Mouse (Mus musculus): ENCODE measurements around the gene Sptbn2. TPM values are rescaled to one million over a fixed set of nuclear protein-coding genes. Genes with fewer than 3 reads are reported as not detected.
"Not testable (repeated sequence)": the region's sequence is repeated elsewhere in the genome, so short reads cannot be mapped to it uniquely, and the experiment has no call there.

Sptbn2 gene
- polyA plus RNA-seq, 1 experiment: 1.1 TPM

DNA sequence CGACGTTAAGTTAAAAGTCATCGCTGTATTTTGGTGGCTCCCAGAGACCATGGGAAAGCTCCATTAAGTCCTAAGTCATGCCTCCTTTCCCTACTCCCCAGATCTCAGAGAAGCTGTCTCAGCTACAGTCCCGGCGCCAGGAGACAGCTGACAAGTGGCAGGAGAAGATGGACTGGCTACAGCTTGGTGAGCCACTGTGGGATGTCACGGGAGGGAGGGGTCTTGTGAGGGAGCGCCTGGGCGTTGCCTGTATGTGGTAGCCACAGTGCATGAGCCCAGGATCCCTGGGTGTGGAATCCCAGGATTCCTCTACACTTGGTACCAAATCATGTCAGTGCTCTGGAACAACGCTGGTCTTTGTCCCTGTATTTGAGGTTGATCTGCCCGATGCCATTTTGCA, 37.5 kb downstream of the Sptbn2 start:
- H3K27me3 ChIP-seq (ENCODE audit: control insufficient read depth, insufficient read depth, low read length): no peaks in the 10 kb centered on the region
- no peak overlapping the region for H3K27ac ChIP-seq (ENCODE audit: control insufficient read depth, insufficient read depth, low read depth, low read length)
- no peaks in the 10 kb centered on the region for H3K36me3 ChIP-seq (ENCODE audit: control insufficient read depth, insufficient read depth, low read length)
- TF ChIP-seq POLR2A (IDR thresholded peaks at IDR 0.05; ENCODE audit: control insufficient read depth, low read depth, low read length) (no peak), CTCF (IDR thresholded peaks at IDR 0.05; ENCODE audit: control insufficient read depth, insufficient read depth, insufficient replicate concordance, low read depth, low read length) (no peak)
- no peaks in the 10 kb centered on the region for H3K4me1 ChIP-seq (ENCODE audit: control insufficient read depth, insufficient read depth, low read length)
- no peak overlapping the region for H3K4me3 ChIP-seq (ENCODE audit: control insufficient read depth, low read depth, low read length)

DNA sequence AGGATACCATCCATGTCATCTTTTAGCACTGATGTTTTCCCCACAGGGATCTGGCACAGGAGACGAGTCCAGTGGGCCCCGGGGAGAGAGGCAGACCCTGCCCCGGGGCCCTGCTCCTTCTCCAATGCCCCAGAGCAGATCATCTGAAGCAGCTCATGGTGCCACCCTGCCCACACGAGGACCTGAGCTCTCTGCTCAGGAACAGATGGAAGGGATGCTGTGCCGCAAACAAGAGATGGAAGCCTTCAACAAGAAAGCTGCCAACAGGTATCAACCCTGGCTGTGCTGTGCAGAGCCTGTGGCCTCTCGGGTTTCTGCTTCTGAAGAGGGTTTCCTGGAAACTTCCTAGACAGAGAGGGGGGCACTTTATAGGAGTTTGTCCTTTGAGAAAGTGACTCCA, 39.0 kb downstream of the Sptbn2 start:
- H3K36me3 ChIP-seq (ENCODE audit: control insufficient read depth, insufficient read depth, low read length): no peaks in the 10 kb centered on the region
- no peak overlapping the region for H3K4me3 ChIP-seq (ENCODE audit: control insufficient read depth, low read depth, low read length)
- no peaks in the 10 kb centered on the region for H3K4me1 ChIP-seq (ENCODE audit: control insufficient read depth, insufficient read depth, low read length)
- H3K27ac ChIP-seq (ENCODE audit: control insufficient read depth, insufficient read depth, low read depth, low read length): no peak overlapping the region
- no peak for TF ChIP-seq CTCF (IDR thresholded peaks at IDR 0.05; ENCODE audit: control insufficient read depth, insufficient read depth, insufficient replicate concordance, low read depth, low read length)
- TF ChIP-seq POLR2A (IDR thresholded peaks at IDR 0.05; ENCODE audit: control insufficient read depth, low read depth, low read length): no peak
- no peaks in the 10 kb centered on the region for H3K27me3 ChIP-seq (ENCODE audit: control insufficient read depth, insufficient read depth, low read length)

DNA sequence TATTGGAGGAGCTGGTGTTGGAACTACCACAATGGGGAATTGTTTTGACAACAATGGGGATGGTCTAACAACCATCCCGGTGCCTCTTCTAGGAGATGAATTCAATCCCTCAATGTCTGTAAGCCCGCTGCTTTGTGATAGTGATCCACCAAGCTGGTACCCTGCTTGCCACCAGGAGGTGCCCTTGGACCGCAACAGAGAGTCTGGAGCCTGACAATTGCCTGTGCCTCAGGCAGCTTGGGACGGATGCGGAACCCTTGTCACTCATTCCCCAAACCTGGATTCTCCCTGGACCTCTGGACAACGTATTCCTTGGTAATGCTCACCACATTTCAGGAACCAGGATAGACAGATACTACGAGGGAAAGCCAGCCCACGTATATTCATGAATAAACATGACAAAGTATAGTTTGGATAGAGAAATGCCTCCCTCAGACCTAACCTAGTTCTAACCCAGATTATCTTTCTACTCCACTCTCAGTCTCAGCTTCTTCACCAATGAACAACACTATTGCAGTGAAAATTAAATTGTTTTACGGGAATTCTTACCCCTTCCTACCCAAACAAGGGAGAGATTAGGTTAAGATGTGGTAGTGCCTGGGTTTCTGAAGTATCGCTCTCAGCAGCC, 44.7 kb downstream of the Sptbn2 start:
- H3K27me3 ChIP-seq (ENCODE audit: control insufficient read depth, insufficient read depth, low read length): no peaks in the 10 kb centered on the region
- peak overlapping the region; percentile 89 for H3K27ac ChIP-seq (ENCODE audit: control insufficient read depth, insufficient read depth, low read depth, low read length)
- H3K36me3 ChIP-seq (ENCODE audit: control insufficient read depth, insufficient read depth, low read length): peaks cover 5% of the 10 kb centered on the region
- peak overlapping the region; percentile 92 for H3K4me3 ChIP-seq (ENCODE audit: control insufficient read depth, low read depth, low read length)
- no peaks in the 10 kb centered on the region; the same call in 1 of the 2 replicates for H3K4me1 ChIP-seq (ENCODE audit: control insufficient read depth, insufficient read depth, low read length)
- TF ChIP-seq CTCF (IDR thresholded peaks at IDR 0.05; ENCODE audit: control insufficient read depth, insufficient read depth, insufficient replicate concordance, low read depth, low read length): peak; percentile 84; the same call in 1 of the 2 replicates
- peak; percentile 40; the same call in 1 of the 2 replicates for TF ChIP-seq POLR2A (IDR thresholded peaks at IDR 0.05; ENCODE audit: control insufficient read depth, low read depth, low read length)

DNA sequence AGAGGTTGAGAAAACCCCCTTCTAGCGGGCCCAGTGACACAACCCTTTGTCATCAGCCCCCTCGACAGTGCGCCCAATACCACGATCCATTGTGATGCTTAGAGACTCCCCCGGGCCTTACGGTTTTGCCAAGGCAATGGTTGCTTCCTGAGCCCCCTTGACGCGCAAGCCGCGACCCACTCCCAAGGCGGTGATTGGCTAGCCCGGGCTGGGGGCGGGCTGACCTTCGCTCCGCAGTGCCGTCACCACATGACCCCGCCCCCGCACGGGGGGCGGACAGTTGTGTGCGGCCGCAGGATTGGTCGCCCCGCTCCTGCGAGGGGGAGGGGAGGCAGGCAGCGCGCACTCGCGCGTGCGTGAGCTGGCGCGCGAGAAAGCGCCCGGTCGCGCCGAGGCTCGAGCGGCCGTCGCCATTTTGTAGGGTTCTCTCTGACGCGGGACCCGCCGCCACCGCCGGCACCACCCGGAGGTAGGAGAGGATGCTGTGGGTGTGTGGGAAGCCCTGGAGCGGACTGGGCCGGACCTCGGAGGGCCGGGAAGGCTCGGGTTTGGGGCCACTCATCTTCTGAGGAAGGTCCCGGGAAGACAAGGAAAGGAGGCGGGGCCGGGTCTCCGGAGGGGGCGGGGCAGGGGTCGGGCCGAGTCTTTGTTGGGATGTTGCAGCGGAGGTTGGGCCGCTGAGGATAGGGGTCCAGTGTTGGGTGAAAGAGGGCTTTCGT, 45.4 kb downstream of the Sptbn2 start, which contains the start of gene Rbm4b:
TSS of gene Rbm4b (plus strand) at position 305 of the 719 bp plus-strand sequence.
- H3K27me3 ChIP-seq (ENCODE audit: control insufficient read depth, insufficient read depth, low read length): no peaks in the 10 kb centered on the region
- H3K4me1 ChIP-seq (ENCODE audit: control insufficient read depth, insufficient read depth, low read length): no peaks in the 10 kb centered on the region; the same call in 1 of the 2 replicates
- H3K27ac ChIP-seq (ENCODE audit: control insufficient read depth, insufficient read depth, low read depth, low read length): peak within 1 kb of the TSS; percentile 96
- peaks cover 5% of the 10 kb centered on the region for H3K36me3 ChIP-seq (ENCODE audit: control insufficient read depth, insufficient read depth, low read length)
- TF ChIP-seq CTCF (IDR thresholded peaks at IDR 0.05; ENCODE audit: control insufficient read depth, insufficient read depth, insufficient replicate concordance, low read depth, low read length) (no peak), POLR2A (IDR thresholded peaks at IDR 0.05; ENCODE audit: control insufficient read depth, low read depth, low read length) (peak; percentile 95)
- peak within 1 kb of the TSS; percentile 92 for H3K4me3 ChIP-seq (ENCODE audit: control insufficient read depth, low read depth, low read length)

DNA sequence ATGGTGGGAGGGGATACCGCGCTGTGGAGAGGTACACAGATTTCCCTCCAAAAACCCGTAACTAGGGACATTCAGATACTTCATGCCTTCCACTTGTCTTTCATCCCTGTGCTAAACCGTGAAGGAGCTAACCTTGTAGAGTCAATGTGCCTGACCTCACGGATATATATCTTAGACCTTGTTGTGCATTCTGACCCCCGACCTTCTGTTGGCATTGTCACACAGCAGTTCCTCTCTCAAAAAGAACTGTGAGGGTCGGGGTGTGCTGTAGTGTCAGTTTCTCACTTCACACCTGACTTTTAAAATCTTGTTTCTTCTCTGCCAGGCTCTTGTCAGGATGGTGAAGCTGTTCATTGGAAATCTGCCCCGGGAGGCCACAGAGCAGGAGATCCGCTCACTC, 46.0 kb downstream of the Sptbn2 start:
- Histone ChIP-seq H3K27ac (ENCODE audit: control insufficient read depth, insufficient read depth, low read depth, low read length) (peak overlapping the region; percentile 96), H3K27me3 (ENCODE audit: control insufficient read depth, insufficient read depth, low read length) (no peaks in the 10 kb centered on the region), H3K4me3 (ENCODE audit: control insufficient read depth, low read depth, low read length) (peak overlapping the region; percentile 92)

DNA sequence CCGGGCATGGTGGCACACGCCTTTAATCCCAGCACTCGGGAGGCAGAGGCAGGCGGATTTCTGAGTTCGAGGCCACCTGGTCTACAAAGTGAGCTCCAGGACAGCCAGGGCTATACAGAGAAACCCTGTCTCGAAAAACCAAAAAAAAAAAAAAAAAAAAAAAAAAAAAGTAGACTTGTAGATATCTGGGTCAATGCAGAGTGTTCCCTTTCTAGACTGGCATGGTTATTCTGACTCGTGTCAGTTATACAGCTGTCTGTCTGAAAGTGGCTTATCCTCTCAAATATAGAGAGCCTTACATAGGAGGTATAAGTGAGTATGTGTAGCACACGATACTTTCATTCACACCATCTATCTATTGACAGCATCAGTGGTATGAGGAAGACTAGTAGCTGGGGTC, 49.6 kb downstream of the Sptbn2 start:
- H3K4me1 ChIP-seq (ENCODE audit: control insufficient read depth, insufficient read depth, low read length); H3K27ac ChIP-seq (ENCODE audit: control insufficient read depth, insufficient read depth, low read depth, low read length); H3K4me3 ChIP-seq (ENCODE audit: control insufficient read depth, low read depth, low read length); H3K36me3 ChIP-seq (ENCODE audit: control insufficient read depth, insufficient read depth, low read length); H3K27me3 ChIP-seq (ENCODE audit: control insufficient read depth, insufficient read depth, low read length): not testable (repeated sequence)

More for the DNA sequence above, 46.0 kb downstream of the Sptbn2 start:
- no peaks in the 10 kb centered on the region; the same call in 1 of the 2 replicates for H3K4me1 ChIP-seq (ENCODE audit: control insufficient read depth, insufficient read depth, low read length)
- no peak for TF ChIP-seq CTCF (IDR thresholded peaks at IDR 0.05; ENCODE audit: control insufficient read depth, insufficient read depth, insufficient replicate concordance, low read depth, low read length)
- peaks cover 5% of the 10 kb centered on the region for H3K36me3 ChIP-seq (ENCODE audit: control insufficient read depth, insufficient read depth, low read length)

DNA sequence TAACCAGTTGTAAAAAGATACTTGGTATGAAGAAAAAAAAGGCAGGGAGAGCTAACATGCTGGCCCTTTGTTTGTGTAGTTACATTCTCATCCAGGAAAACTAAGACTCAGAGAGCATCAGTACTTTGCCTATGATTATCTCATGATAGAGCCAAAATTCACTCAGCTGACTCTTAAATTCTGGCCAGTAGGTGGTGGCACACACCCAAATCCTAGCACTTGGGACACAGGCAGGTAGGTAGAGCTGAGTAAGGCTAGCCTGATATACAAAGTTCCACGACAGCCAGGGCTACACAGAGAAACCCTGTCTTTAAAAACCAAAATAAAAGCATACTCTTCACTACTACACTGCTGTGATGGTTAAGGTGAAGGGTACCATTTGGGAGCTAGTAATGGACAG, 51.9 kb downstream of the Sptbn2 start:
- Histone ChIP-seq H3K4me3 (ENCODE audit: control insufficient read depth, low read depth, low read length) (no peak overlapping the region), H3K4me1 (ENCODE audit: control insufficient read depth, insufficient read depth, low read length) (no peaks in the 10 kb centered on the region), H3K36me3 (ENCODE audit: control insufficient read depth, insufficient read depth, low read length) (peaks cover 3% of the 10 kb centered on the region), H3K27me3 (ENCODE audit: control insufficient read depth, insufficient read depth, low read length) (no peaks in the 10 kb centered on the region), H3K27ac (ENCODE audit: control insufficient read depth, insufficient read depth, low read depth, low read length) (no peak overlapping the region)
- no peak for TF ChIP-seq POLR2A (IDR thresholded peaks at IDR 0.05; ENCODE audit: control insufficient read depth, low read depth, low read length)
- TF ChIP-seq CTCF (IDR thresholded peaks at IDR 0.05; ENCODE audit: control insufficient read depth, insufficient read depth, insufficient replicate concordance, low read depth, low read length): no peak

All from testis, adult 2 months (tissue).